Mouse (Mus musculus) embryonic facial prominence, embryonic 14.5 days (tissue): ENCODE results near the gene Map4. TPM values are rescaled to one million over a fixed set of nuclear protein-coding genes. Genes with fewer than 3 reads are reported as not detected.

Experiments used
- microRNA-seq: library from miRNA; unstranded; fragments of <30 nt; microRNA quantifications from one replicate; pipeline ENCODE4, GENCODE M21; 2016; ENCODE audit warnings: borderline number of aligned reads
- polyA plus RNA-seq: library from polyadenylated mRNA; unstranded; fragments of >200 nt; fragmentation: Nextera tagmentation; extraction: Ambion mirVana; gene quantifications from 2 replicates; pipeline ENCODE4 v1.2.1, GENCODE M21; 2014

Map4 gene
- polyA plus RNA-seq, 1 experiment from 2014 or later = 112 TPM

Small RNA genes within 50 kb of the gene (microRNA-seq; reads per million reads assigned to microRNA genes)
- 1.7 reads per million, percentile 2 among the genes with 10 or more reads in this experiment for gene Mir7089

Other genes starting within 250 kb of the Map4 start
- not detected in 2 replicates for gene Fbxw18, start 228.8 kb upstream of the Map4 start, polyA plus RNA-seq
- gene Fbxw26, start 185.4 kb upstream of the Map4 start, polyA plus RNA-seq = 0.21 TPM in 1 of 2 replicates, not detected in the other
- not detected in 2 replicates for gene Fbxw27, start 140.8 kb upstream of the Map4 start, polyA plus RNA-seq
- gene Spink8, start 119.2 kb upstream of the Map4 start, polyA plus RNA-seq = 0.29 and 1.7 TPM in 2 replicates
- 53.2 and 53.4 TPM in 2 replicates for gene Nme6, start 98.7 kb upstream of the Map4 start, polyA plus RNA-seq
- 4.1 and 4.9 TPM in 2 replicates for gene Camp, start 81.8 kb upstream of the Map4 start, polyA plus RNA-seq
- 24.5 and 28.4 TPM in 2 replicates for gene Cdc25a, start 55.9 kb upstream of the Map4 start, polyA plus RNA-seq
- 105 and 122 TPM in 2 replicates for gene Smarcc1, start 186.2 kb downstream of the Map4 start, polyA plus RNA-seq
- gene Dhx30, start 186.4 kb downstream of the Map4 start, polyA plus RNA-seq = 110 and 120 TPM in 2 replicates